Mouse (Mus musculus) MEL (cell line): ENCODE data around the gene Zfp277.

Experiments
- CTCF ChIP-seq, 3 experiments: IDR thresholded peaks in 2 of 3; conservative IDR thresholded peaks in 1 of 3; 2 replicates each; pipeline ENCODE4 v1.5.1; 2011 to 2012; ENCODE audit warnings: low read length in 3 of 3, low read depth in 2 of 3, mild to moderate bottlenecking in 2 of 3, improper control_type of control experiment in 1 of 3, inconsistent platforms in 1 of 3, mixed read lengths in 1 of 3, moderate library complexity in 1 of 3; ENCODE audit not compliant: control insufficient read depth in 1 of 3, insufficient read depth in 1 of 3, poor library complexity in 1 of 3, severe bottlenecking in 1 of 3
- POLR2A ChIP-seq, 2 experiments: IDR thresholded peaks; 2 replicates each; pipeline ENCODE4 v1.6.1; 2011 to 2012; ENCODE audit warnings: low read length in 2 of 2, mild to moderate bottlenecking in 2 of 2, control low read depth in 1 of 2, improper control_type of control experiment in 1 of 2, low read depth in 1 of 2, moderate library complexity in 1 of 2; ENCODE audit not compliant: control insufficient read depth in 1 of 2, insufficient read depth in 1 of 2, poor library complexity in 1 of 2
- TBP ChIP-seq: IDR thresholded peaks from 2 replicates; pipeline ENCODE4 v1.8.0; 2011; ENCODE audit warnings: low read depth, low read length, improper control_type of control experiment

DNA sequence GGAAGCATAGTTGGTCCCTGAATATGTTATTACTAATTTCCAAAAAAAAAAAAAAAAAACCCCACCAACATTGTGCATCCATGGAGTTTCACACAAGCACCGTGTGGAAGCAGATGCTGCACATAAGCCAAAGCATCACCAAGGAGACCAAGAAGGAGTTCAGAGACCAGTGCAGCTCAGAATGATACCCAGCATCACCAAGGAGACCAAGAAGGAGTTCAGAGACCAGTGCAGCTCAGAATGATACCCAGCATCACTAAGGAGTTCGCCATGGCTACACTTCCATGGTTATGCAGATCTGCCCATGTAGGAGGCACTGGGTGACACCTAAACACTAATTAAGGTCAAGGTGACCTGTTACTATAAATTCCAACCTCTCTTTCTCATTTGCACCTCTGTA lies 46.8 kb downstream of the Zfp277 start:
- TF ChIP-seq POLR2A (IDR thresholded peaks at IDR 0.05; ENCODE audit: control insufficient read depth in 1 of 2, insufficient read depth in 1 of 2, low read depth in 1 of 2, low read length in 2 of 2, poor library complexity in 1 of 2): no peak
- TF ChIP-seq CTCF (IDR thresholded peaks at IDR 0.05 in 2 of 3, conservative IDR thresholded peaks at IDR 0.05 in 1 of 3; ENCODE audit: control insufficient read depth in 1 of 3, insufficient read depth in 1 of 3, low read depth in 2 of 3, low read length in 3 of 3, poor library complexity in 1 of 3, severe bottlenecking in 1 of 3): no peak
- TF ChIP-seq TBP: no peak
